Mouse (Mus musculus): ENCODE results near the gene Rtn4.

DNA sequence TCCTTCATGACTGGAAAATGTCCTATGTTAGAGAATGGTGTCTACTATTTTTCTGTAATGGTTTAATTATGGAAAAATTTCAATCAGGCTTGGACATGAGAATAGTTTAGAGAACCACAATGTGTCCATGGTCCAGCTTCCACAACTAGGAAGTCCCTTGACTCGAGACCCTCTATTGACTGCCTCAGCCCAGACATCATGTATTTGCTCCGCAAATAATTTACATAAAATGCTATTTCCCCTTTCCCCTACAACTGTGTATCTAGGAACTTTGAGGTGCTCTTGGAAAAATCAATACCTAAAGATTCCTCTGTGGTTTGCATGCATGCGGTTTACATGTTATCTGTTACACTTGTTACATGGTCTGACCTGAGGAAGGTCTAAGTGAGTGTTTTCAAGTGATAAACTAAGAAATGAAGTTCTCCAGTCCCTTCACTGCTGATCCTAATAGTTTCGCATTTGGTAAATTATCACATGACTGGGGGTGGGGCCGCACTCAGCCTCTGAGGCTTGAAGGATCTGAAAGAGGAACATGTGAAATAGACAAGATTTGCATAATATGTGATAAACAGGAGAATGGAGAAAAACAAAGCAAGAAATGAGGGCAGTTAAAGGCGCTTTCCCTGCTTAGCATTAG lies 94.0 kb downstream of the Rtn4 start:
- TF ChIP-seq CTCF (IDR thresholded peaks at IDR 0.05; ENCODE audit: insufficient read depth, low read length) (no peak), POLR2A (IDR thresholded peaks at IDR 0.05; ENCODE audit: borderline replicate concordance, extremely low read depth, low read depth, low read length) (no peak)

Measured in lung, adult 2 months (tissue).